Mouse (Mus musculus) megakaryocyte, embryonic 14.5 days (primary cell): ENCODE results near the gene Nab1.

ENCODE experiments used
- FLI1 ChIP-seq: IDR thresholded peaks from 2 replicates; pipeline ENCODE4 v1.6.1; 2012; ENCODE audit warnings: low read length, inconsistent platforms, mixed read lengths
- GATA1 ChIP-seq: IDR thresholded peaks from 3 replicates; pipeline ENCODE4 v1.6.1; 2012; ENCODE audit warnings: mixed read lengths, low read length, inconsistent platforms, borderline replicate concordance

DNA sequence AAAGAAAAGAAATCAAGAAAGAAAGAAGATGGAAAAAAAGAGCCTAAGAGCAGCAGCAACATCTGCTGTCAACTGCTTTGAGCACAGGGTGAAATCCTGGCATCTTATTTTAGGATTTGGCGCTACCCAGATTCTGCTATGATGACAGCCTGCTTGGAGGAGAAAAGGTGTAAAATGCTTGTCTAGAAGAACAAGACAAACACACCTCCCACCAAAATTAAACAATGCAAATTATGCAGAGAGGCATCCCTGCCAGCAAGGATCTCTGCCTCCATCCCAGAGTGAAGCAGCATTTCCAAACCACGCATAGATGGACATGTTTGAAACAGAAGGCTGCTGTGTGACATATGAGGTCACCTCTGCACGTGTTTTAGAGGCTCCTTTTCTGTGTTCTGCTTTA is 35.2 kb downstream of the Nab1 start:
- TF ChIP-seq GATA1 = no peak
- TF ChIP-seq FLI1 = no peak
